Mouse (Mus musculus) limb, embryonic 14.5 days (tissue): Measurements from ENCODE around the gene Zdhhc12. TPM values are rescaled to one million over a fixed set of nuclear protein-coding genes. Genes with fewer than 3 reads are reported as not detected.

ENCODE experiments used
- ATAC-seq: fragments of 200-750 bp; cut with Nextera tagmentation; 2 replicates; pipeline ENCODE4 v1.8.0; 2017; ENCODE audit warnings: low read depth, moderate number of reproducible peaks, moderate TSS enrichment; ENCODE audit not compliant: low FRiP score
- DNase-seq: peaks from one replicate; pipeline ENCODE4 v3.0.0-alpha.2; 2015; ENCODE audit warnings: low spot score
- H3K27ac ChIP-seq: fragments of 300-500 bp; sonication (generic); replicated peaks from 2 replicates; pipeline ENCODE4 v1.5.1; 2014; ENCODE audit warnings: low read depth, mild to moderate bottlenecking, low read length, moderate library complexity, mixed read lengths
- H3K27me3 ChIP-seq: fragments of 300-500 bp; sonication (generic); 2 replicates; pipeline ENCODE4 v1.6.1; 2014; ENCODE audit warnings: low read length, mixed read lengths; ENCODE audit not compliant: control insufficient read depth, insufficient read depth
- H3K36me3 ChIP-seq: fragments of 300-500 bp; sonication (generic); 2 replicates; pipeline ENCODE4 v1.6.1; 2014; ENCODE audit warnings: mild to moderate bottlenecking, low read length, moderate library complexity, mixed read lengths; ENCODE audit not compliant: control insufficient read depth, insufficient read depth
- H3K4me1 ChIP-seq: fragments of 300-500 bp; sonication (generic); 2 replicates; pipeline ENCODE4 v1.6.1; 2014; ENCODE audit warnings: antibody characterized with exemption, low read length, mixed read lengths; ENCODE audit not compliant: control insufficient read depth, insufficient read depth
- H3K4me2 ChIP-seq: fragments of 300-500 bp; sonication (generic); replicated peaks from 2 replicates; pipeline ENCODE4 v1.6.1; 2014; ENCODE audit warnings: low read depth, mild to moderate bottlenecking, low read length, moderate library complexity; ENCODE audit not compliant: severe bottlenecking
- H3K4me3 ChIP-seq: fragments of 300-500 bp; sonication (generic); replicated peaks from 2 replicates; pipeline ENCODE4 v1.5.1; 2014; ENCODE audit warnings: low read length
- H3K9ac ChIP-seq: fragments of 300-500 bp; sonication (generic); 2 replicates; pipeline ENCODE4 v1.6.1; 2014; ENCODE audit warnings: mild to moderate bottlenecking, low read depth, low read length, moderate library complexity; ENCODE audit not compliant: severe bottlenecking
- H3K9me3 ChIP-seq: fragments of 300-500 bp; sonication (generic); 2 replicates; pipeline ENCODE4 v1.6.1; 2016; ENCODE audit warnings: low read length; ENCODE audit not compliant: control insufficient read depth
- POLR2A ChIP-seq: fragments of 200-500 bp; IDR thresholded peaks from 2 replicates; pipeline ENCODE4 v1.8.0; 2012; ENCODE audit warnings: inconsistent platforms, mild to moderate bottlenecking, moderate library complexity, borderline replicate concordance; ENCODE audit not compliant: insufficient read depth, insufficient read length; ENCODE audit errors: extremely low read depth
- WGBS: fragments of 180-500 bp; shearing (Covaris S2); extraction: QIAGEN DNeasy Blood & Tissue Kit; methylation state at CpG from one replicate; pipeline ENCODE4 v1.1.7; 2014; 5-methylcytosine and 5-hydroxymethylcytosine counted together
- polyA plus RNA-seq, 2 experiments: library from polyadenylated mRNA; depleted of rRNA in 1 of 2; stranded (reverse) in 1 of 2; unstranded in 1 of 2; fragments of >200 nt; fragmentation: Nextera tagmentation in 1 of 2; extraction: Ambion mirVana in 1 of 2; gene quantifications; 2 replicates each; pipeline versions ENCODE4 v1.2.1 to v1.2.3; 2012 to 2014

Zdhhc12 gene
- polyA plus RNA-seq, 2 experiments, result 21.9 to 53.2 TPM

GRCm38 (mm10) chr2:30095882-30096527 is 2.6 kb upstream of the Zdhhc12 start:
- Histone ChIP-seq H3K27ac (no peak overlapping the region), H3K4me1 (peaks cover 5% of the 10 kb centered on the region; the same call in 1 of the 2 replicates), H3K4me3 (no peak overlapping the region), H3K9me3 (no peaks in the 10 kb centered on the region), H3K36me3 (peaks cover 46% of the 10 kb centered on the region), H3K4me2 (no peak overlapping the region), H3K9ac (no peak overlapping the region), H3K27me3 (no peaks in the 10 kb centered on the region)
- DNase-seq (peak; percentile 42), ATAC-seq (no peak)
- no peak for TF ChIP-seq POLR2A
- WGBS, result 83% methylated on average over 2 of the region's 2 CpGs

DNA sequence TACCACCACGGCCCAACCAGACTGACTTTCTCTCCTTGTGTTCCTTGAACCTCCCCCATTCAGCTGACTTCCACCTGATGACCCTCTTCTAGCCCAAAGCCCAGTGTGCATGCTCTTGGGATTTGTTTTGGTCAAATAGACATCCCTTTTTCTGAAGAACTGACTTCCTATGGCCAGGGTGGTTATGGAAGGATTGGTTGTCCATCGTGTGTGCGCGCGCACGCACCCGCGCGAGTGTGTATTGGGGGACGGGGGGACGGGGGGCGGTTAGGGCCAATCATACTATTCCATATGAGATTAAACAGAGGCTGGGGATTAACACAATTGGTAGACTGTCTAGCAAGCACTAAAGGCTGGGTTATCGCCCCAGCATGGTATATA is 750 bp upstream of the Zdhhc12 start:
- ATAC-seq (no peak), DNase-seq (no peak)
- Histone ChIP-seq H3K4me1 (peaks cover 5% of the 10 kb centered on the region; the same call in 1 of the 2 replicates), H3K4me3 (peak overlapping the region; percentile 64), H3K36me3 (peaks cover 38% of the 10 kb centered on the region), H3K27ac (peak overlapping the region; percentile 50), H3K9me3 (no peaks in the 10 kb centered on the region), H3K27me3 (no peaks in the 10 kb centered on the region), H3K9ac (peak overlapping the region; percentile 60), H3K4me2 (peak overlapping the region; percentile 82)
- WGBS, result 4% methylated on average over 13 of the region's 13 CpGs
- no peak for TF ChIP-seq POLR2A

DNA sequence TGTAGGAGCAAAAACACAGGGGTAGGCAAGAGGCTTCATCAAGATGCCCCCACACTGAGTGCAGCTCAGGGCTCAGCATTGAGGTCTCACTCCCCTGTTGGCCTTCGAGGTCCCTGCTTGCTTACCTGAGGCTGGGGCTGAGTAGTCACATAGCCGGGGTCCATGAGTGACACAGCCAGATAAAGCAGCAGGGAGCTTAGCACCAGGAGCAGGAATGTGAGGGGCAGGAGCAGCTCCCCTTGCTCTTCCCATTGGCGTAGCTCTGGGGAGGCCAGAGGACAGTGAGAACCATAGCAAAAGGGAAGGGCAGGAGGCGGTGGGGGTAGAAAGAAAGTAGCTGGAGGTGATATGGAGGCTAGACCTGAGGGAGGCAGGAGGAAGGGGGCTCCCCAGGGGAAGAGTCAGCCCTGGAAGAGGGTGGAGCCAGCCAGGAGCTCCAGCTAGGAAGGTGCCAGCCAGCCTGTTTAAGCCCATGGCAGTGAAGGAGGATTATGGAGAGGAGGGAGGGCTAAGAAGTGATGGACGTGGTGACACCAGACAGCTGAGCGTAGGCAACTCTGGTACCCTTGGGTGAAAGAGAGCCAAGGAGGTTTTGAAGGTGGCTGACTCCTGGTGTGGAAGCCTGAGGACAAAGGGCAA is 1.0 kb downstream of the Zdhhc12 start:
- Histone ChIP-seq H3K4me2 (peak overlapping the region; percentile 82), H3K4me1 (peaks cover 5% of the 10 kb centered on the region; the same call in 1 of the 2 replicates), H3K27ac (no peak overlapping the region), H3K9ac (no peak overlapping the region), H3K9me3 (no peaks in the 10 kb centered on the region), H3K4me3 (peak overlapping the region; percentile 64), H3K36me3 (peaks cover 23% of the 10 kb centered on the region), H3K27me3 (no peaks in the 10 kb centered on the region)
- ATAC-seq, result no peak
- WGBS, result 50% methylated on average over 6 of the region's 6 CpGs
- TF ChIP-seq POLR2A, result no peak
- DNase-seq, result no peak

GRCm38 (mm10) chr2:30091521-30091920 is 1.9 kb downstream of the Zdhhc12 start:
- no peaks in the 10 kb centered on the region for H3K27me3 ChIP-seq
- 96% methylated on average over 12 of the region's 12 CpGs for WGBS
- no peaks in the 10 kb centered on the region for H3K9me3 ChIP-seq
- H3K27ac ChIP-seq, result no peak overlapping the region
- peaks cover 5% of the 10 kb centered on the region; the same call in 1 of the 2 replicates for H3K4me1 ChIP-seq
- DNase-seq (no peak), ATAC-seq (no peak)
- H3K36me3 ChIP-seq, result peaks cover 18% of the 10 kb centered on the region
- H3K4me3 ChIP-seq, result no peak overlapping the region
- H3K4me2 ChIP-seq, result no peak overlapping the region
- TF ChIP-seq POLR2A, result no peak
- no peak overlapping the region for H3K9ac ChIP-seq

GRCm38 (mm10) chr2:30087310-30087709 is 6.1 kb downstream of the Zdhhc12 start:
- Histone ChIP-seq H3K9me3 (no peaks in the 10 kb centered on the region), H3K27ac (no peak overlapping the region), H3K36me3 (peaks cover 16% of the 10 kb centered on the region), H3K9ac (no peak overlapping the region), H3K4me1 (no peaks in the 10 kb centered on the region), H3K27me3 (no peaks in the 10 kb centered on the region), H3K4me2 (no peak overlapping the region), H3K4me3 (no peak overlapping the region)
- ATAC-seq (no peak), DNase-seq (no peak)
- TF ChIP-seq POLR2A, result no peak
- 91% methylated on average over 4 of the region's 4 CpGs for WGBS
